Mouse (Mus musculus) neural tube, embryonic 13.5 days (tissue): ENCODE results near the gene Speg. TPM values are rescaled to one million over a fixed set of nuclear protein-coding genes. Genes with fewer than 3 reads are reported as not detected.

Experiments used
- ATAC-seq: fragments of 200-750 bp; cut with Nextera tagmentation; 2 replicates; pipeline ENCODE4 v1.8.0; 2017; ENCODE audit warnings: low read depth, mild to moderate bottlenecking, moderate TSS enrichment, moderate library complexity
- H3K27ac ChIP-seq: fragments of 300-500 bp; sonication (generic); replicated peaks from 2 replicates; pipeline ENCODE4 v1.5.1; 2015; ENCODE audit warnings: moderate library complexity, mild to moderate bottlenecking, inconsistent platforms
- H3K27me3 ChIP-seq: fragments of 300-500 bp; sonication (generic); 2 replicates; pipeline ENCODE4 v1.6.1; 2015; ENCODE audit warnings: mild to moderate bottlenecking, inconsistent platforms
- H3K36me3 ChIP-seq: fragments of 300-500 bp; sonication (generic); 2 replicates; pipeline ENCODE4 v1.6.1; 2015; ENCODE audit warnings: mild to moderate bottlenecking, inconsistent platforms
- H3K4me1 ChIP-seq: fragments of 300-500 bp; sonication (generic); replicated peaks from 2 replicates; pipeline ENCODE4 v1.6.1; 2015; ENCODE audit warnings: inconsistent platforms
- H3K4me2 ChIP-seq: fragments of 300-500 bp; sonication (generic); 2 replicates; pipeline ENCODE4 v1.6.1; 2015; ENCODE audit warnings: inconsistent platforms, mild to moderate bottlenecking, moderate library complexity
- H3K4me3 ChIP-seq: fragments of 300-500 bp; sonication (generic); 2 replicates; pipeline ENCODE4 v1.5.1; 2015; ENCODE audit warnings: mild to moderate bottlenecking, inconsistent platforms
- H3K9ac ChIP-seq: fragments of 300-500 bp; sonication (generic); 2 replicates; pipeline ENCODE4 v1.6.1; 2015; ENCODE audit warnings: moderate library complexity, mild to moderate bottlenecking, inconsistent platforms
- H3K9me3 ChIP-seq: fragments of 300-500 bp; sonication (generic); 2 replicates; pipeline ENCODE4 v1.6.1; 2016; ENCODE audit warnings: inconsistent platforms
- WGBS: fragments of 180-500 bp; shearing (Covaris S2); methylation state at CpG from one replicate; pipeline ENCODE4 v1.1.7; 2015; 5-methylcytosine and 5-hydroxymethylcytosine counted together
- polyA plus RNA-seq: library from polyadenylated mRNA; unstranded; fragments of >200 nt; fragmentation: Nextera tagmentation; extraction: Ambion mirVana; gene quantifications from 2 replicates; pipeline ENCODE4 v1.2.1, GENCODE M21; 2015

Gene Speg
- polyA plus RNA-seq, 1 experiment from 2014 or later, result 21.4 TPM

DNA sequence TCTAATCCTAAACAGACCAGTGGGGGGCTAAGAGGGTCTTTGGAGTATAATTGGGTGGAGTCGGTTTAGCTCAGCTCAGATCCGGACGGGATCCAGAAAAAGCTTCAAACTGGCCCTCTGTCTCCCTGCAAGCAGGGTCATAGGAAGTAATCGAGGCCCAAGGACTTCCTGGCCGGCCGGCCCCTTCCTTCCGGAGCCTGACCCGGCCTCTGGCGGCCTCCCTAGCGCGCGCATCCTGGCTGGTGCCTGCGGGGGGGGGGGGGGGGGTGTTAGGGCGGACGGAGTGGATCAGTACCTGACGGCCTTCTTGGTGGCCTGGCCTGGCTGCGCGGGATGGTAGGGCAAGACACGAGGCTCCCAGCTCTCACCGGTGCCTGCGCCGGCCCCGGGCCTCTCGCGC, 103.4 kb downstream of the Speg start:
- H3K4me3 ChIP-seq, result peak overlapping the region; percentile 93
- WGBS, result 0% methylated on average over 11 of the region's 25 CpGs
- ATAC-seq, result no peak
- peak overlapping the region; percentile 80 for H3K4me2 ChIP-seq
- peaks cover 60% of the 10 kb centered on the region for H3K4me1 ChIP-seq
- H3K27ac ChIP-seq, result peak overlapping the region; percentile 86
- H3K9ac ChIP-seq, result peak overlapping the region; percentile 92
- peaks cover 25% of the 10 kb centered on the region for H3K27me3 ChIP-seq
- H3K36me3 ChIP-seq, result peaks cover 50% of the 10 kb centered on the region
- H3K9me3 ChIP-seq, result no peaks in the 10 kb centered on the region

- H3K9me3 ChIP-seq, result no peaks in the 10 kb centered on the region
- WGBS, result under 1% methylated on average over 60 of the region's 76 CpGs
- H3K36me3 ChIP-seq, result peaks cover 48% of the 10 kb centered on the region
- H3K27ac ChIP-seq, result peak within 1 kb of the TSS; percentile 86
- peaks cover 58% of the 10 kb centered on the region for H3K4me1 ChIP-seq
- peak; percentile 89 for ATAC-seq
- H3K4me3 ChIP-seq, result peak within 1 kb of the TSS; percentile 93
- peak within 1 kb of the TSS; percentile 80 for H3K4me2 ChIP-seq
- H3K9ac ChIP-seq, result peak within 1 kb of the TSS; percentile 92
- H3K27me3 ChIP-seq, result peaks cover 30% of the 10 kb centered on the region
These were observed 104.0 kb downstream of the Speg start, which contains the start of the genes Chpf and Tmem198 for GRCm38 (mm10) chr1:75478916-75479634. Gene Chpf (minus strand): TSS chr1:75479307. Gene Tmem198 (plus strand): TSS chr1:75479532.

GRCm38 (mm10) chr1:75479635-75479989, 104.5 kb downstream of the Speg start:
- no peaks in the 10 kb centered on the region for H3K9me3 ChIP-seq
- H3K4me3 ChIP-seq, result peak overlapping the region; percentile 93
- peak overlapping the region; percentile 92 for H3K9ac ChIP-seq
- H3K27ac ChIP-seq, result peak overlapping the region; percentile 86
- H3K36me3 ChIP-seq, result peaks cover 48% of the 10 kb centered on the region
- peaks cover 36% of the 10 kb centered on the region for H3K27me3 ChIP-seq
- WGBS, result 2% methylated on average over 24 of the region's 24 CpGs
- peak overlapping the region; percentile 80 for H3K4me2 ChIP-seq
- no peak for ATAC-seq
- H3K4me1 ChIP-seq, result peaks cover 53% of the 10 kb centered on the region

DNA sequence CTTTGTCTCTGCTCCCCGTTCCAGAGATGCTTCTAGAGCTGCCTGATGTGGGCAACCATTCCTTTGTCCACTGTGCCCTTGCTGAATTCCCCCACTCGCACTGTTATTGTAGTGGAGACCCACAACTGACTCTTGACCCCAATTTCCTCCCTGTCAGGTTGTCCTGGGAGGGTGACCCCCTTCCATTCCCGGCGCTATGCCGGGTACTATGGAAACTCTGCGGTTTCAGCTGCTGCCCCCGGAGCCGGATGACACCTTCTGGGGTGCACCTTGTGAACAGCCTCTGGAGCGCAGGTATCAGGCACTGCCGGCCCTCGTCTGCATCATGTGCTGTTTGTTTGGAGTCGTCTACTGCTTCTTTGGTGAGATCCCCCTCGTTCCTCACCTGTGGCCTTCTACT, 104.9 kb downstream of the Speg start:
- Histone ChIP-seq H3K4me3 (peak overlapping the region; percentile 93), H3K27me3 (peaks cover 40% of the 10 kb centered on the region), H3K9ac (peak overlapping the region; percentile 92), H3K27ac (peak overlapping the region; percentile 86), H3K9me3 (no peaks in the 10 kb centered on the region), H3K36me3 (peaks cover 48% of the 10 kb centered on the region), H3K4me2 (peak overlapping the region; percentile 80), H3K4me1 (peaks cover 52% of the 10 kb centered on the region)
- no peak for ATAC-seq
- 19% methylated on average over 13 of the region's 13 CpGs for WGBS

DNA sequence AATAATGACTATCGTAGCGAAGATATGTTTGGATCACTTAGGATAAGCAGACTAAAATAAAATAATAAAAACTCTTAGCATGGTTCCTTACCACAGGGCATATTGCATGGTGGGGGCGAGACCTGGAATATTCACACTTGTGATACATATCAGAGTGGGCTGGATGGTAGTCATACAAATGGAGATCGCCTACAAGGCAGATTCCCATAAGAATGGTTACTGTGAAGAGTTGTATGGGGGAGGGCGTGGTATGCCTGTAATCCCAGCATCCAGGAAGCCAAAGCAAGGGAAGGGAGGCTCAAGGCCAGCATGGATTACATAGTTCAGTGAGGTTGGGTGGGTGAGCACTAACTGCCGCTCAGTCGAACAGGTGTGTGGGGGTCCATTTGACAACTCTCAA, 105.6 kb downstream of the Speg start:
- ATAC-seq, result no peak
- 83% methylated on average over 7 of the region's 7 CpGs for WGBS
- H3K4me1 ChIP-seq, result peaks cover 52% of the 10 kb centered on the region
- no peak overlapping the region for H3K27ac ChIP-seq
- peak overlapping the region; percentile 92 for H3K9ac ChIP-seq
- peak overlapping the region; percentile 80 for H3K4me2 ChIP-seq
- peaks cover 48% of the 10 kb centered on the region for H3K36me3 ChIP-seq
- H3K4me3 ChIP-seq, result peak overlapping the region; percentile 93
- H3K9me3 ChIP-seq, result no peaks in the 10 kb centered on the region
- H3K27me3 ChIP-seq, result peaks cover 47% of the 10 kb centered on the region

Other genes with a start within 250 kb of the Speg start
- not detected in 2 replicates for gene Slc23a3, start 241.4 kb upstream of the Speg start, polyA plus RNA-seq
- gene Cnppd1, start 232.6 kb upstream of the Speg start, polyA plus RNA-seq, result 60.2 and 64.6 TPM in 2 replicates
- 104 and 115 TPM in 2 replicates for gene Retreg2, start 232.5 kb upstream of the Speg start, polyA plus RNA-seq
- 38.8 and 45.9 TPM in 2 replicates for gene Zfand2b, start 206.7 kb upstream of the Speg start, polyA plus RNA-seq
- gene Abcb6, start 194.9 kb upstream of the Speg start, polyA plus RNA-seq, result 40.3 and 47.8 TPM in 2 replicates
- gene Ankzf1, start 183.1 kb upstream of the Speg start, polyA plus RNA-seq, result 22.2 and 24.4 TPM in 2 replicates
- 49.4 and 50.8 TPM in 2 replicates for gene Atg9a, start 183.1 kb upstream of the Speg start, polyA plus RNA-seq
- 16.6 and 19.7 TPM in 2 replicates for gene Glb1l, start 164.5 kb upstream of the Speg start, polyA plus RNA-seq
- 128 and 138 TPM in 2 replicates for gene Stk16, start 164.5 kb upstream of the Speg start, polyA plus RNA-seq
- 10.5 and 10.6 TPM in 2 replicates for gene Tuba4a, start 155.4 kb upstream of the Speg start, polyA plus RNA-seq
- gene A630095N17Rik, start 143.2 kb upstream of the Speg start, polyA plus RNA-seq, result not detected in 2 replicates
- 68.2 and 73.0 TPM in 2 replicates for gene Dnajb2, start 138.9 kb upstream of the Speg start, polyA plus RNA-seq
- gene Ptprn, start 110.8 kb upstream of the Speg start, polyA plus RNA-seq, result 15.8 and 19.2 TPM in 2 replicates
- 116 and 131 TPM in 2 replicates for gene Resp18, start 96.9 kb upstream of the Speg start, polyA plus RNA-seq
- gene Dnpep, start 57.3 kb upstream of the Speg start, polyA plus RNA-seq, result 187 and 190 TPM in 2 replicates
- 3.3 and 7.7 TPM in 2 replicates for gene Des, start 15.0 kb upstream of the Speg start, polyA plus RNA-seq
- gene Gmppa, start 60.6 kb downstream of the Speg start, polyA plus RNA-seq, result 74.4 and 75.9 TPM in 2 replicates
- gene Asic4, start 75.1 kb downstream of the Speg start, polyA plus RNA-seq, result 28.7 and 28.8 TPM in 2 replicates
- gene Chpf, start 104.0 kb downstream of the Speg start, polyA plus RNA-seq, result 39.1 and 41.0 TPM in 2 replicates
- gene Tmem198, start 104.2 kb downstream of the Speg start, polyA plus RNA-seq, result 37.2 and 40.9 TPM in 2 replicates
- 28.1 and 30.1 TPM in 2 replicates for gene Obsl1, start 131.2 kb downstream of the Speg start, polyA plus RNA-seq
- gene Inha, start 131.8 kb downstream of the Speg start, polyA plus RNA-seq, result 13.3 and 13.7 TPM in 2 replicates
- 19.7 and 20.1 TPM in 2 replicates for gene Stk11ip, start 146.2 kb downstream of the Speg start, polyA plus RNA-seq
- gene Slc4a3, start 171.0 kb downstream of the Speg start, polyA plus RNA-seq, result 36.9 and 39.3 TPM in 2 replicates